Mouse (Mus musculus): ENCODE measurements around the gene Msi2.
A peak's percentile ranks its signal among the peaks of the same experiment; 100 is the strongest.

The Msi2 gene

GRCm38 (mm10) chr11:88704688-88705087 lies 13.6 kb downstream of the Msi2 start:
- Histone ChIP-seq H3K4me1 (replicated peaks; ENCODE audit: low read depth, low read length) (peaks cover 86% of the 10 kb centered on the region), H3K36me3 (ENCODE audit: insufficient read depth, low read length) (peaks cover 97% of the 10 kb centered on the region), H3K27me3 (ENCODE audit: insufficient read depth, low read length) (no peaks in the 10 kb centered on the region), H3K9me3 (ENCODE audit: low read length) (no peaks in the 10 kb centered on the region), H3K4me3 (replicated peaks; ENCODE audit: low read length) (no peak overlapping the region)
- TF ChIP-seq NANOG (IDR thresholded peaks at IDR 0.05; ENCODE audit: borderline replicate concordance, low read length) (no peak), CTCF (conservative IDR thresholded peaks at IDR 0.05; ENCODE audit: low read length) (no peak), POU5F1 (IDR thresholded peaks at IDR 0.05; ENCODE audit: borderline replicate concordance, low read length) (no peak)

- no peaks in the 10 kb centered on the region for H3K9me3 ChIP-seq (ENCODE audit: low read length)
- TF ChIP-seq POU5F1 (IDR thresholded peaks at IDR 0.05; ENCODE audit: borderline replicate concordance, low read length): no peak
- TF ChIP-seq NANOG (IDR thresholded peaks at IDR 0.05; ENCODE audit: borderline replicate concordance, low read length): no peak
- TF ChIP-seq CTCF (conservative IDR thresholded peaks at IDR 0.05; ENCODE audit: low read length): no peak
- H3K36me3 ChIP-seq (ENCODE audit: insufficient read depth, low read length): peaks cover 93% of the 10 kb centered on the region
- H3K27me3 ChIP-seq (ENCODE audit: insufficient read depth, low read length): no peaks in the 10 kb centered on the region
- peaks cover 81% of the 10 kb centered on the region for H3K4me1 ChIP-seq (replicated peaks; ENCODE audit: low read depth, low read length)
- no peak overlapping the region for H3K4me3 ChIP-seq (replicated peaks; ENCODE audit: low read length)
These were observed 15.1 kb downstream of the Msi2 start for GRCm38 (mm10) chr11:88703220-88703619.

GRCm38 (mm10) chr11:88701976-88702659 lies 16.2 kb downstream of the Msi2 start:
- Histone ChIP-seq H3K27me3 (ENCODE audit: insufficient read depth, low read length) (no peaks in the 10 kb centered on the region), H3K36me3 (ENCODE audit: insufficient read depth, low read length) (peaks cover 89% of the 10 kb centered on the region), H3K9me3 (ENCODE audit: low read length) (no peaks in the 10 kb centered on the region), H3K4me3 (replicated peaks; ENCODE audit: low read length) (no peak overlapping the region), H3K4me1 (replicated peaks; ENCODE audit: low read depth, low read length) (peaks cover 80% of the 10 kb centered on the region)
- TF ChIP-seq NANOG (IDR thresholded peaks at IDR 0.05; ENCODE audit: borderline replicate concordance, low read length): no peak
- TF ChIP-seq CTCF (conservative IDR thresholded peaks at IDR 0.05; ENCODE audit: low read length): no peak
- TF ChIP-seq POU5F1 (IDR thresholded peaks at IDR 0.05; ENCODE audit: borderline replicate concordance, low read length): no peak

- TF ChIP-seq POU5F1 (IDR thresholded peaks at IDR 0.05; ENCODE audit: borderline replicate concordance, low read length): no peak
- H3K36me3 ChIP-seq (ENCODE audit: insufficient read depth, low read length): peaks cover 83% of the 10 kb centered on the region
- peaks cover 82% of the 10 kb centered on the region for H3K4me1 ChIP-seq (replicated peaks; ENCODE audit: low read depth, low read length)
These were observed 17.3 kb downstream of the Msi2 start for GRCm38 (mm10) chr11:88701020-88701419.

GRCm38 (mm10) chr11:88700202-88700711 lies 18.1 kb downstream of the Msi2 start:
- H3K4me1 ChIP-seq (replicated peaks; ENCODE audit: low read depth, low read length): peaks cover 83% of the 10 kb centered on the region
- no peak for TF ChIP-seq POU5F1 (IDR thresholded peaks at IDR 0.05; ENCODE audit: borderline replicate concordance, low read length)
- TF ChIP-seq NANOG (IDR thresholded peaks at IDR 0.05; ENCODE audit: borderline replicate concordance, low read length): no peak
- TF ChIP-seq CTCF (conservative IDR thresholded peaks at IDR 0.05; ENCODE audit: low read length): no peak
- no peaks in the 10 kb centered on the region for H3K27me3 ChIP-seq (ENCODE audit: insufficient read depth, low read length)
- no peak overlapping the region for H3K4me3 ChIP-seq (replicated peaks; ENCODE audit: low read length)
- no peaks in the 10 kb centered on the region for H3K9me3 ChIP-seq (ENCODE audit: low read length)
- H3K36me3 ChIP-seq (ENCODE audit: insufficient read depth, low read length): peaks cover 80% of the 10 kb centered on the region

More at GRCm38 (mm10) chr11:88701020-88701419, 17.3 kb downstream of the Msi2 start:
- Histone ChIP-seq H3K27me3 (ENCODE audit: insufficient read depth, low read length) (no peaks in the 10 kb centered on the region), H3K4me3 (replicated peaks; ENCODE audit: low read length) (no peak overlapping the region), H3K9me3 (ENCODE audit: low read length) (no peaks in the 10 kb centered on the region)

GRCm38 (mm10) chr11:88693905-88694893 lies 24.1 kb downstream of the Msi2 start:
- Histone ChIP-seq H3K4me1 (replicated peaks; ENCODE audit: low read depth, low read length) (peaks cover 89% of the 10 kb centered on the region), H3K27me3 (ENCODE audit: insufficient read depth, low read length) (no peaks in the 10 kb centered on the region), H3K36me3 (ENCODE audit: insufficient read depth, low read length) (peaks cover 35% of the 10 kb centered on the region), H3K4me3 (replicated peaks; ENCODE audit: low read length) (0 out of 2 replicates have a peak overlapping the region, but pooled peaks have one; percentile 7), H3K9me3 (ENCODE audit: low read length) (peaks cover 2% of the 10 kb centered on the region)
- TF ChIP-seq NANOG (IDR thresholded peaks at IDR 0.05; ENCODE audit: borderline replicate concordance, low read length): no peak
- no peak for TF ChIP-seq POU5F1 (IDR thresholded peaks at IDR 0.05; ENCODE audit: borderline replicate concordance, low read length)
- TF ChIP-seq CTCF (conservative IDR thresholded peaks at IDR 0.05; ENCODE audit: low read length): no peak

- Histone ChIP-seq H3K4me1 (replicated peaks; ENCODE audit: low read depth, low read length) (peaks cover 89% of the 10 kb centered on the region), H3K4me3 (replicated peaks; ENCODE audit: low read length) (0 out of 2 replicates have a peak overlapping the region, but pooled peaks have one; percentile 7), H3K9me3 (ENCODE audit: low read length) (peaks cover 12% of the 10 kb centered on the region), H3K36me3 (ENCODE audit: insufficient read depth, low read length) (peaks cover 39% of the 10 kb centered on the region), H3K27me3 (ENCODE audit: insufficient read depth, low read length) (no peaks in the 10 kb centered on the region)
- TF ChIP-seq POU5F1 (IDR thresholded peaks at IDR 0.05; ENCODE audit: borderline replicate concordance, low read length) (no peak), NANOG (IDR thresholded peaks at IDR 0.05; ENCODE audit: borderline replicate concordance, low read length) (no peak), CTCF (conservative IDR thresholded peaks at IDR 0.05; ENCODE audit: low read length) (no peak)
These were observed 25.1 kb downstream of the Msi2 start for GRCm38 (mm10) chr11:88693002-88693769.

All from E14TG2a.4 (cell line).